Mouse (Mus musculus) large intestine, adult 2 months (tissue): ENCODE measurements around the gene Tmem37. TPM values are rescaled to one million over a fixed set of nuclear protein-coding genes. Genes with fewer than 3 reads are reported as not detected.

Source experiments
- DNase-seq: peaks from one replicate; pipeline ENCODE4 v3.0.0-alpha.2; 2012; ENCODE audit warnings: low read depth, low spot score
- WGBS: fragments of 180-500 bp; shearing (Covaris S2); methylation state at CpG from one replicate; pipeline ENCODE4 v1.1.7; 2018; 5-methylcytosine and 5-hydroxymethylcytosine counted together
- polyA plus RNA-seq: library from polyadenylated mRNA; depleted of rRNA; stranded (reverse); fragments of >200 nt; gene quantifications from 2 replicates; pipeline ENCODE4 v1.2.3, GENCODE M21; 2012; rRNA removed

The Tmem37 gene
- polyA plus RNA-seq, 1 experiment, result 73.0 TPM

DNA sequence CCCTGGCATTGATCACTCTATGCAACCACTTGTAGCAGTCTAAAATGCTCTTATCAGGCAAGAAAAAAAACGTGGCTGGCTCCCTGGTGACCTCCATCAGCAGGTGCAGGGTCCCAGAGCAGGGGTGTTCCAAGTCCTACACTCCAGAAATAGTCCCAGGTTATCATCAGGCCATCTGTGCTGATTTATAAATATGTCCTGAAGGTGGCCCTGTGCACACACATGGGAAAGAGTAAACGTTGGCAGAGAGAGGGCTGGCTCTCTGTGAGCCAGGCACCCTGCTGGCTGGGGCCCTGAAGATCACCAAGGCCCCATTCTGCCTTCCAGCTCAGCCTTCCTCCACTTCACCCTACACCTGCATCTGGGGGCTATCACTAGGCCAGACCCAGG lies 48.8 kb downstream of the Tmem37 start:
- WGBS, result 18% methylated on average over 2 of the region's 2 CpGs
- DNase-seq, result no peak

DNA sequence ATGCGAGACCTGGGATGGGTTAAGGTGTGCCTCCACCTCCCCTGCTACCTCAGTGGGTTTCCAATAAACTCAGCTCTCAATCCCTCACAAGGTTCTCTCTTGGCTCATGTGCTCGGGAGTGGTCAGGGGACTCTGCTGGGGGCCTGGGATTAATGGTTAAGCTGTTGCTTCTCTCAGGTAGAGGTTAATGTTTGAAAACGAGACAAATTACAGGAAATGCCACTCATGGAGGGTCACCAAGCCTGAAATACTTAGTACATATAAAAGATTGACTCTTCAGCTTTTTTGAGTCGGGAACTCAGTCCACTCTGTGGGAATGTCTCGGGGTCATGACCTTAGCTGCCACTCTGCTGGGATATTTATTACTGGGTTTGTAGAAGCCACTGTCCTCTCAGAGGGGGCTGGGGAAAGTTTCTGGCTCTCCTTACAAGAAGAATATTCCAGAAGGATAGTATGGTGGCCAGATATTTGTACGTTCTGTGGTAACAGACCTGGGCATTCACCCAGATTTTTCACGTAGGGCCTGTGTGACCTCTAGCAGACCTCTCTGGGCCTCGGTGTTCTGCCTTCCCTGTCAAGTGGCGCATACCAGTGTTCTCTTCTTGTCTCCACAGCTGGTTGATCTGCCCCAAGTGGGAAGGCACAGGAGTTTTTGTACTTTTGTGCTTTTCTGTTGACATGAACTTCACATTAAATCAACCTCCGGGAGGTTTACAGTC lies 49.4 kb downstream of the Tmem37 start:
- 52% methylated on average over 10 of the region's 10 CpGs for WGBS
- DNase-seq, result no peak

DNA sequence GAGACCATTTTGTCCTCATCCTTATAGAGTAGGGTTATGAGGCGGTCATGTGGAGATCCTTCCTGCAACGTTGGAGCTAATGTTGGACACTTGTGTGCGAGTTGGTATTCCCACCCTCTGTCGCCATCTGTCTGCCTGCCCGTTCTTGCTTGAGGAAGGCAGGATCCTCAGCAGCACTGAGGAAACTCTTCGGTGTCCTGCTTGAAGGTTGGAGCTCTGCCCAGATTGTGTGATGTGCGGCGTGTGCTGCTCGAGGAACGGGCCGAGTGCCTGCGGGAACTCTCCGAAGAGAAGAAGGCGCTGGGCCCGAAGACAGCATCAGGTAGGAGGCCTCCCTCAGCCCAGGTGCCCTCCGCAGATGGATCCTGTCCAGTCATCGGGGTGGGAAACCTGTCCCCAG lies 51.9 kb downstream of the Tmem37 start:
- 86% methylated on average over 17 of the region's 17 CpGs for WGBS

DNA sequence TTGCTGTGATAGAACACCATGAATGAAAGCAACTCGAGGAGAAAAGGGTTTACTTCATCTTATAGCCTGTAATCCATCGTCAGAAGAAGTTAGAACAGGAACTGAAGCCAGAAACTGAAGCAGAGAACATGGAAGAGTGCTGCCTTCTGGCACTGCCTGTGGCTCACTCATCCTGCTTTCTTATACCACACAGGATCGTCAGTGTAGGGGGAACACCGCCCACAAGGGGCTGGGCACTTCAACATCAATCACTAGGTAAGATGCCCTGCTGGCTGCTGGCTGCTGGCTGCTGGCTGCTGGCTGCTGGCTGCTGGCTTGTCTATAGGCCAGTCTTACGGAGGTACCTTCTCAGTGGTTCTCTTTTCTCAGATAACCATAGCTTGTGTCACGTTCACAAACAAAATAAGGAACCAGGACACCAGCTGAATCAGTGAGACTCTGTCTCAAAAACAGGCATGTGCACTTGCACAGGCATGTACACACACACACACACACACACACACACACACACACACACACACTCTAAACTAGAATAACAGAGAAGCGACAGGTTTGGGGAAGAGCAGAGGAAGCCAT lies 53.5 kb downstream of the Tmem37 start:
- no peak for DNase-seq
- 58% methylated on average over 7 of the region's 7 CpGs for WGBS

More for the DNA sequence above, 51.9 kb downstream of the Tmem37 start:
- no peak for DNase-seq

DNA sequence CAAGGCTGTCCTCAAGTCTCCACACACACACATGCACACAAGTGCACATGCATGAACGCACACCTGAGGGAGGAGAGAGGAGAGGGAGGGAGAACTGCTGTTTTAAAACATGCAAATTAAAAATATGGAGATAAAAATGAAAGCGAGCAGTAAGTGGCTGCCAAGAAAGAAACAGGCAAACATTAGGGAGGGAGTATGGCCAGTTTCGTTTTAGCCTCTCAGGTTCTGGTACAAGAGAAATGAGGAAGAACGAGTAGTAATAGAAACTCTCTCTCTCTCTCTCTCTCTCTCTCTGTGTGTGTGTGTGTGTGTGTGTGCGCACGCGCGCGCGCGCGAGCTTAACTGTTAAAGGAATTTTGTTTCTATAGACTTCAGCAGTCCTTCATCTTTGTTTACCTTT lies 54.4 kb downstream of the Tmem37 start:
- 71% methylated on average over 12 of the region's 12 CpGs for WGBS
- no peak for DNase-seq

DNA sequence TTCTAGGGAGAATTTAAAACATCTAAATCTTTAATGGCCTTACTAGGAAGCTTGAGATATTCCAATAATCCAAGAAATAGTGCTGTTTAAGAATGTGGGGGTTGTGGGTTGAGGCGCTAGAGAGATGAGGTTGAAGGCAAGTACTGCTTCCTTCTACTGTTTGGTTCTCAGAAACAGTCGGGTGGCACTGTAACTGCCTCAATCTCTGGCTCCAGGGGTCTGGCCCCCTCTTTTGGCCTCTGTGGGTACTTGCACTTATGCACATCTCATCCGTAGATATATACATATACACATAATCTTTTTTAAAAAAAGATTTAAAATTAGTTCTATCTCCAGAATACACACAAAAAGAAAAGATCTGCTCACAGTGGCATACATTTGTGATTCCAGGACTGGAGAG lies 55.0 kb downstream of the Tmem37 start:
- no peak for DNase-seq
- 62% methylated on average over 3 of the region's 3 CpGs for WGBS

Other genes starting within 250 kb of the Tmem37 start
- gene Ptpn4, start 236.5 kb downstream of the Tmem37 start, polyA plus RNA-seq, result 0.58 and 1.0 TPM in 2 replicates
- 4.9 and 5.3 TPM in 2 replicates for gene Tmem177, start 160.9 kb downstream of the Tmem37 start, polyA plus RNA-seq
- not detected in 2 replicates for gene Cfap221, start 76.8 kb downstream of the Tmem37 start, polyA plus RNA-seq
- 0.67 and 0.78 TPM in 2 replicates for gene Sctr, start 67.2 kb downstream of the Tmem37 start, polyA plus RNA-seq
- gene Dbi, start 47.0 kb upstream of the Tmem37 start, polyA plus RNA-seq, result 679 and 842 TPM in 2 replicates
- gene 3110009E18Rik, start 47.1 kb upstream of the Tmem37 start, polyA plus RNA-seq, result 2.9 and 3.6 TPM in 2 replicates
- gene Steap3, start 198.6 kb upstream of the Tmem37 start, polyA plus RNA-seq, result 16.2 and 21.0 TPM in 2 replicates